Mouse (Mus musculus) neural tube, embryonic 11.5 days (tissue): ENCODE measurements at regions not wholly inside any gene's neighbourhood (a gene's known extent, or its start where the extent isn't known, plus 50 kb on each side); places are given as distances from the start of the nearest gene placed in this dataset.

ENCODE experiments used
- ATAC-seq: fragments of 200-750 bp; cut with Nextera tagmentation; 2 replicates; pipeline ENCODE4 v1.8.0; 2017; ENCODE audit warnings: moderate number of reproducible peaks, mild to moderate bottlenecking, moderate TSS enrichment, moderate library complexity; ENCODE audit not compliant: insufficient read depth, low FRiP score, low TSS enrichment
- DNase-seq: peaks from one replicate; pipeline ENCODE4 v3.0.0-alpha.2; 2015; ENCODE audit warnings: low spot score
- H3K27ac ChIP-seq: fragments of 300-500 bp; sonication (generic); 2 replicates; pipeline ENCODE4 v1.5.1; 2014; ENCODE audit warnings: low read depth, mild to moderate bottlenecking, low read length
- H3K27me3 ChIP-seq: fragments of 300-500 bp; sonication (generic); 2 replicates; pipeline ENCODE4 v1.6.1; 2014; ENCODE audit warnings: mild to moderate bottlenecking, low read length, mixed read lengths; ENCODE audit not compliant: control insufficient read depth, insufficient read depth
- H3K36me3 ChIP-seq: fragments of 300-500 bp; sonication (generic); 2 replicates; pipeline ENCODE4 v1.6.1; 2014; ENCODE audit warnings: mild to moderate bottlenecking, low read length, moderate library complexity, mixed read lengths; ENCODE audit not compliant: control insufficient read depth, insufficient read depth
- H3K4me1 ChIP-seq: fragments of 300-500 bp; sonication (generic); 2 replicates; pipeline ENCODE4 v1.6.1; 2014; ENCODE audit warnings: low read length, mixed read lengths; ENCODE audit not compliant: control insufficient read depth, insufficient read depth
- H3K4me2 ChIP-seq: fragments of 300-500 bp; sonication (generic); 2 replicates; pipeline ENCODE4 v1.6.1; 2014; ENCODE audit warnings: low read depth, mild to moderate bottlenecking, moderate library complexity
- H3K4me3 ChIP-seq: fragments of 300-500 bp; sonication (generic); 2 replicates; pipeline ENCODE4 v1.5.1; 2014; ENCODE audit warnings: low read depth, low read length
- H3K9ac ChIP-seq: fragments of 300-500 bp; sonication (generic); 2 replicates; pipeline ENCODE4 v1.6.1; 2014; ENCODE audit warnings: mild to moderate bottlenecking, low read length
- H3K9me3 ChIP-seq: fragments of 300-500 bp; sonication (generic); 2 replicates; pipeline ENCODE4 v1.6.1; 2016; ENCODE audit warnings: low read length; ENCODE audit not compliant: control insufficient read depth
- WGBS: fragments of 180-500 bp; shearing (Covaris S2); extraction: QIAGEN DNeasy Blood & Tissue Kit; methylation state at CpG from one replicate; pipeline ENCODE4 v1.1.7; 2014; 5-methylcytosine and 5-hydroxymethylcytosine counted together

DNA sequence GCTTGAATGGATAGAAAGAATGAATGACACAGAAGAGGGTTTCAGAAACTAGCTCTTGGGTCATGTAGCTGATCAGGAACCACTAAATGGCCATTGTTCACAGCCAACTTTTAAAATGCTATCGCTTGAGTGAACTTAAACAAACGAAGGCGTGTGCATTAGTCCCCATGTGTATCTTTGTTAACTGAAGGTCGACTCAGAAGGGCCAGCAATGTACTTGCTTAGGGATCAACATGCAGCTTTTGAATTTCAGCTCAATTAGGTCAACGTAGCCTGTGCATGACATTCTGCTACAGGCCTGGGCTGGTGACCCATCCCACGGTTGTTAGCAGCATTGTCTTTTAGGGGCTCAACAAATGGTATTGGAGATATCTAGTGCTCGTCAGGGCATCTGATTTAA lies 127.1 kb upstream of the Pik3r1 start:
- Histone ChIP-seq H3K4me1 (no peaks in the 10 kb centered on the region), H3K27me3 (no peaks in the 10 kb centered on the region), H3K4me3 (no peak overlapping the region), H3K9me3 (no peaks in the 10 kb centered on the region), H3K4me2 (no peak overlapping the region), H3K9ac (no peak overlapping the region), H3K36me3 (no peaks in the 10 kb centered on the region), H3K27ac (no peak overlapping the region)
- 62% methylated on average over 7 of the region's 7 CpGs for WGBS
- DNase-seq (no peak), ATAC-seq (no peak)

DNA sequence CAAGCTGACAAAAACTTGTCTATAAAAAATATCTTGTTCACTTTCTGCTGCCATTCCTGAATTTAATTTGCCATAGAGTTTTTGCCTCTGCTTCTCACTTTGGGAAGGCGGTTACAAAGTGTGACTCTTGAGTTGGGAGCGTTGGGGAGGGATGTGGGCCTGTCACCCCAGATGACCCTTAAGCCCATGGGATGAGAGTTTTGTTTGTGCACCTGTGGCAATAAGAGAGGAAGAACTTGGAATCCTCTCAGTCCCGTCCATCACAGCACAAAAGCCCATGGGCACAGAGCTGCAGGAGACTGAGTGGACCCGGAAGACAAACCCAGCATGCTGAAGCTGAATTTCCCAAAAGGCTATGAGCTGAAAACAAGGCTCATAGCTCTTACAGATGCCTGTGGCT lies 127.7 kb upstream of the Pik3r1 start:
- H3K9ac ChIP-seq = no peak overlapping the region
- no peaks in the 10 kb centered on the region for H3K4me1 ChIP-seq
- no peaks in the 10 kb centered on the region for H3K27me3 ChIP-seq
- no peaks in the 10 kb centered on the region for H3K9me3 ChIP-seq
- 50% methylated on average over 4 of the region's 4 CpGs for WGBS
- H3K27ac ChIP-seq = no peak overlapping the region
- DNase-seq (no peak), ATAC-seq (no peak)
- no peaks in the 10 kb centered on the region for H3K36me3 ChIP-seq
- H3K4me3 ChIP-seq = no peak overlapping the region
- H3K4me2 ChIP-seq = no peak overlapping the region

GRCm38 (mm10) chr13:101896946-101897345 lies 128.9 kb upstream of the Pik3r1 start:
- Histone ChIP-seq H3K36me3 (no peaks in the 10 kb centered on the region), H3K4me2 (no peak overlapping the region), H3K9ac (no peak overlapping the region), H3K9me3 (no peaks in the 10 kb centered on the region), H3K27me3 (no peaks in the 10 kb centered on the region), H3K27ac (no peak overlapping the region), H3K4me3 (no peak overlapping the region), H3K4me1 (no peaks in the 10 kb centered on the region)
- ATAC-seq (no peak), DNase-seq (no peak)
- 91% methylated on average over 4 of the region's 4 CpGs for WGBS

DNA sequence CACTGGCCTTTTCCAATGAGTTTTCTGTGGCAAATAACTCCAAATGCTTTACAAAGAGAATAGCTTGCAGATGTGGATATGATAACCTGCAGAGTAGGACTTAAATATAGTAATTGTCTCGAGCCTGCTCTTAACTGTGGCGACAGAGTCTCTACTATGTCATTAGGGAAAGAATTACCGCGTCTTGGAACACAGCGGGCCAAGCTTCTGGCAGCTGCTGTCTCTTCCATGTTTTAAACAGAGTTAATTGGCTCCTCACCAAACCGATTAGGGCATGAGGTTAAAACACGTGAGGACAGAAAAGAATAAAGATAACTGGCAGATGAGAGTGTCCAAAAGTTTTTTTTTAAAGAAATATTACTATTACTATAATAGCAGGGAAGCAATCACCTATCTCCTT lies 134.2 kb upstream of the Pik3r1 start:
- no peak for DNase-seq
- H3K4me2 ChIP-seq = no peak overlapping the region
- 77% methylated on average over 7 of the region's 7 CpGs for WGBS

GRCm38 (mm10) chr13:101905909-101906676 lies 138.1 kb upstream of the Pik3r1 start:
- no peaks in the 10 kb centered on the region for H3K36me3 ChIP-seq
- H3K9ac ChIP-seq = no peak overlapping the region
- no peaks in the 10 kb centered on the region for H3K9me3 ChIP-seq
- DNase-seq = no peak
- ATAC-seq = no peak
- H3K4me3 ChIP-seq = no peak overlapping the region
- H3K27ac ChIP-seq = no peak overlapping the region
- H3K4me1 ChIP-seq = no peaks in the 10 kb centered on the region
- H3K4me2 ChIP-seq = no peak overlapping the region
- 79% methylated on average over 7 of the region's 7 CpGs for WGBS
- H3K27me3 ChIP-seq = no peaks in the 10 kb centered on the region

More for the DNA sequence above, 134.2 kb upstream of the Pik3r1 start:
- ATAC-seq = no peak
- Histone ChIP-seq H3K4me3 (no peak overlapping the region), H3K9ac (no peak overlapping the region), H3K36me3 (no peaks in the 10 kb centered on the region), H3K27me3 (no peaks in the 10 kb centered on the region), H3K4me1 (no peaks in the 10 kb centered on the region), H3K9me3 (no peaks in the 10 kb centered on the region), H3K27ac (no peak overlapping the region)

- no peak overlapping the region for H3K9ac ChIP-seq
These were observed 141.0 kb upstream of the Pik3r1 start for GRCm38 (mm10) chr13:101909026-101909425.

DNA sequence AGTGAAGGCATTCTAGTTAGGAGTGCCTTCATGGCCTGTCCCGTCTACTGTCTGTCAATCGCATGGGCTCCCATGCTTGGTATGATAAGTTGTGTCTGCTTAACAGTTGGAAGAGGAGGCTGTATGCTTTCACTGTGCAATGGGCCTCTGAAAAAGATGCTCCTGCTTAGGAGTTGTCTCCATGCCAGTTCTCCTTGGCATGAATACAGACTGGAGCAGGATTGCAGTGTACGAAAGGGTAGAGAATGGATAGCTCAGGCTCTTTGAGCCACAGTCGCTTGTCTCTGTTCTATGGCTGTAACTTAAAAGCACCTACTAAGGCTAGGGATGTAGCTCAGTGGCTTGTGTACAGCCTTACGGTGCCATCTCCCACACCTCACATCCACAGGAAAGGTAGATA lies 142.7 kb upstream of the Pik3r1 start:
- 96% methylated on average over 5 of the region's 5 CpGs for WGBS

More at GRCm38 (mm10) chr13:101909026-101909425, 141.0 kb upstream of the Pik3r1 start:
- WGBS = 63% methylated on average over 5 of the region's 5 CpGs
- H3K9me3 ChIP-seq = no peaks in the 10 kb centered on the region
- no peaks in the 10 kb centered on the region for H3K27me3 ChIP-seq
- H3K27ac ChIP-seq = no peak overlapping the region
- H3K4me2 ChIP-seq = no peak overlapping the region
- no peaks in the 10 kb centered on the region for H3K4me1 ChIP-seq
- ATAC-seq (no peak), DNase-seq (no peak)
- H3K36me3 ChIP-seq = no peaks in the 10 kb centered on the region
- no peak overlapping the region for H3K4me3 ChIP-seq

DNA sequence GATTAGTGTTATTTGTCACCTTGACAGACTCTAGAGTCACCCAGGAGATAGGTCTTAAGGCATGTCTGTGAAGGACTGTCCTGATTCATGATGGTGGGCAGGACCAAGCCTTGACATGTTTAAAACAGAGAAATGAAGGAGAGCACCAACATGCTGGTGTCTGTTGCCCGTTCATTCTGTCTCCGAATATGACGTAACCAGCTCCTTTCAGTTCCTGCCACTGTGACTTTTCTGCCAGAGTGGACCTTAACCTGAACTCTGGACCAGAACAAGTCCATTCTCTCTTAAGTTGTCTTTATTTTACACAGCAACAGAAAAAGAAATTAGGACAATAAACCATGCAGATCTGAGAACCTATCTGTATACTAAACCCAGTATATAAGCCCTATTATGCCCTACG lies 146.1 kb upstream of the Pik3r1 start:
- Histone ChIP-seq H3K4me2 (no peak overlapping the region), H3K4me3 (no peak overlapping the region), H3K36me3 (no peaks in the 10 kb centered on the region), H3K27ac (no peak overlapping the region), H3K4me1 (no peaks in the 10 kb centered on the region), H3K9ac (no peak overlapping the region), H3K27me3 (no peaks in the 10 kb centered on the region), H3K9me3 (no peaks in the 10 kb centered on the region)
- ATAC-seq = no peak
- 94% methylated on average over 4 of the region's 4 CpGs for WGBS
- DNase-seq = no peak

More for the DNA sequence above, 142.7 kb upstream of the Pik3r1 start:
- Histone ChIP-seq H3K4me2 (no peak overlapping the region), H3K4me3 (no peak overlapping the region), H3K27ac (no peak overlapping the region), H3K9ac (no peak overlapping the region), H3K9me3 (no peaks in the 10 kb centered on the region), H3K4me1 (no peaks in the 10 kb centered on the region), H3K36me3 (no peaks in the 10 kb centered on the region), H3K27me3 (no peaks in the 10 kb centered on the region)
- no peak for ATAC-seq
- DNase-seq = no peak
